Mouse (Mus musculus): ENCODE results near the gene Gnpat. TPM values are rescaled to one million over a fixed set of nuclear protein-coding genes. Genes with fewer than 3 reads are reported as not detected.

The Gnpat gene
- polyA plus RNA-seq, 1 experiment from 2014 or later = 107 TPM

DNA sequence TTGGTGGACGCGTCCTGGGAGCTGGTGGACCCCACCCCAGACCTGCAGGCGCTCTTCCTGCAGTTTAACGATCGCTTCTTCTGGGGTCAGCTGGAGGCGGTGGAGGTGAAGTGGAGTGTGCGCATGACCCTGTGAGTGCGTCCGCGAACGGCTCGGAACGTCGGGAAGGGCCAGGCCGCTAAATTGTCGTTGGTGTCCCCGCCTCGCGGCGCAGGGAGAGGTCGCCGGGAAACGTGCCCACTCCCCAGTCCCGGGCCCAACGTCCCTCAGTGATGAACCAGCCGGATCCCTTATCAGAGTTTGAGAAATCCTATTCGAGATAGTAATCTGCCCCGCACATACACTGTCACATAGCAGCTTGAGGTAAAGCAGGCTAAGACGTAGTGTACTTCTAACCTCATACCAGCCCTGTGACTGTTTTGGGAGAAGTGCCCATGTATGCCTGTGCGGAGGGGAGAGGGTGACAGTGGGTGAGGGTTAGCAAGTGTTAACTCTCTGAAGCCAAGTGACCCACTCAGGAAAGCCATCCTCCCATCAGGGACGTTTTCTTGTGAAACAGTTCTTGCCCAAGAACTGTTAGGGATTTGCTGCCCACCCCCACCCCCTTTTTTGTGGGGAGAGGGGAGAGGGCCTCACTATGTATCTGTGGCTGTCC, 35.5 kb downstream of the Gnpat start:
- Histone ChIP-seq H3K36me3 (ENCODE audit: control insufficient read depth, insufficient read depth, low read length) (peaks cover 40% of the 10 kb centered on the region), H3K27ac (ENCODE audit: low read depth, low read length) (peak overlapping the region; percentile 75), H3K4me1 (replicated peaks; ENCODE audit: control insufficient read depth, insufficient read depth, low read length) (peaks cover 15% of the 10 kb centered on the region), H3K27me3 (replicated peaks; ENCODE audit: control insufficient read depth, insufficient read depth, low read length) (no peaks in the 10 kb centered on the region), H3K4me3 (ENCODE audit: low read depth, low read length) (peak overlapping the region; percentile 98), H3K9me3 (ENCODE audit: control insufficient read depth, low read length) (no peaks in the 10 kb centered on the region), H3K4me2 (peak overlapping the region; percentile 96), H3K9ac (ENCODE audit: low read depth, low read length) (peak overlapping the region; percentile 79)
- 4% methylated on average over 31 of the region's 31 CpGs for WGBS
- ATAC-seq (replicated peaks; ENCODE audit: low FRiP score) (peak; percentile 15; the same call in 1 of the 2 replicates), DNase-seq (ENCODE audit: low spot score) (no peak)

DNA sequence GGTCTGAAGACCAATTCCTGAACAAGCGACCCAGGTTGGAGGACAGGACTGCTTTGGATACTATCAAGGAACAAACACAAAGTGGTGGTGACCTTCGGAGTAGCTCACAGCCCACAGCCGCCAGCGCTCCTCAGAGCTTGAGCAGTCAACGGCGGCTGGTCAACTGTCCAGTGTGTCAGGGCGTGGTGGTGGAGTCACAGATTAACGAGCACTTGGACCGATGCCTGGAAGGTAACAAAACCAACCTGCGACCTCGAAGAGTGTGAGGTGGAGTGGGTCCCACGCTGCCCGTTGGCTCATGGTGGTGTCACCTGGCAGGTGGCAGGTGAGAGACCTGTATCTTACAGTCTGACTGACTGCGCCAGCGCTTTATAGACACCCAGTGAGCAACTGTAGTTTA, 40.4 kb downstream of the Gnpat start:
- no peak for DNase-seq (ENCODE audit: low spot score)
- Histone ChIP-seq H3K4me1 (replicated peaks; ENCODE audit: control insufficient read depth, insufficient read depth, low read length) (peaks cover 5% of the 10 kb centered on the region), H3K27ac (ENCODE audit: low read depth, low read length) (no peak overlapping the region), H3K4me2 (no peak overlapping the region), H3K27me3 (replicated peaks; ENCODE audit: control insufficient read depth, insufficient read depth, low read length) (no peaks in the 10 kb centered on the region), H3K36me3 (ENCODE audit: control insufficient read depth, insufficient read depth, low read length) (peaks cover 47% of the 10 kb centered on the region), H3K9me3 (ENCODE audit: control insufficient read depth, low read length) (no peaks in the 10 kb centered on the region), H3K4me3 (ENCODE audit: low read depth, low read length) (no peak overlapping the region), H3K9ac (ENCODE audit: low read depth, low read length) (no peak overlapping the region)
- ATAC-seq (replicated peaks; ENCODE audit: low FRiP score) = no peak
- WGBS = 94% methylated on average over 15 of the region's 15 CpGs

- H3K4me3 ChIP-seq (ENCODE audit: low read depth, low read length) = no peak overlapping the region
- no peaks in the 10 kb centered on the region for H3K27me3 ChIP-seq (replicated peaks; ENCODE audit: control insufficient read depth, insufficient read depth, low read length)
- ATAC-seq (replicated peaks; ENCODE audit: low FRiP score) (no peak), DNase-seq (ENCODE audit: low spot score) (no peak)
- H3K4me1 ChIP-seq (replicated peaks; ENCODE audit: control insufficient read depth, insufficient read depth, low read length) = no peaks in the 10 kb centered on the region
- no peak overlapping the region for H3K4me2 ChIP-seq
- no peaks in the 10 kb centered on the region for H3K9me3 ChIP-seq (ENCODE audit: control insufficient read depth, low read length)
- H3K27ac ChIP-seq (ENCODE audit: low read depth, low read length) = no peak overlapping the region
- H3K36me3 ChIP-seq (ENCODE audit: control insufficient read depth, insufficient read depth, low read length) = peaks cover 48% of the 10 kb centered on the region
- 88% methylated on average over 2 of the region's 2 CpGs for WGBS
- no peak overlapping the region for H3K9ac ChIP-seq (ENCODE audit: low read depth, low read length)
Observed at GRCm38 (mm10) chr8:124905482-124905881, 42.6 kb downstream of the Gnpat start.

GRCm38 (mm10) chr8:124909936-124910335, 47.1 kb downstream of the Gnpat start:
- Histone ChIP-seq H3K4me1 (replicated peaks; ENCODE audit: control insufficient read depth, insufficient read depth, low read length) (no peaks in the 10 kb centered on the region), H3K36me3 (ENCODE audit: control insufficient read depth, insufficient read depth, low read length) (peaks cover 45% of the 10 kb centered on the region), H3K4me3 (ENCODE audit: low read depth, low read length) (no peak overlapping the region), H3K9me3 (ENCODE audit: control insufficient read depth, low read length) (no peaks in the 10 kb centered on the region), H3K4me2 (no peak overlapping the region), H3K27me3 (replicated peaks; ENCODE audit: control insufficient read depth, insufficient read depth, low read length) (no peaks in the 10 kb centered on the region), H3K9ac (ENCODE audit: low read depth, low read length) (no peak overlapping the region), H3K27ac (ENCODE audit: low read depth, low read length) (no peak overlapping the region)
- no peak for DNase-seq (ENCODE audit: low spot score)
- 93% methylated on average over 16 of the region's 16 CpGs for WGBS
- ATAC-seq (replicated peaks; ENCODE audit: low FRiP score) = no peak

DNA sequence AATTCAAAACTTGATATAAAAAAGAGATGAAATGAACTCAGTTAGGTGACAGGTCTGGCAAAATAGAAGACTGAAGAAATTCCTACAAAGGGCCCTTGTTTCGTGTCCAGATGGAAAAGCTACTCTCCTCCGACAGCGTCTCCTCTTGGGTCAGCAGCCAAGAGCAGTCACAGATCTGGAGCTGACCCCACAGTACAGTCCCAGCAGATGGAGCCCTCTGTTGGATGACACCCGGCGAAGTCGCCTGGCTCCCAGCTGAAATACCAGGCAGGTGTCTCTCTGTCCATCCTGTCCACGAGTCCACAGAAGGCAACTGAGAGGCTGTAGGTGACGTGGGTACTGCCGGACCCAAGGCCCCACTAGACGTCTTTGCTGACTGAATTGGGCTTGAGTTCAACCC, 47.5 kb downstream of the Gnpat start:
- Histone ChIP-seq H3K4me1 (replicated peaks; ENCODE audit: control insufficient read depth, insufficient read depth, low read length) (no peaks in the 10 kb centered on the region), H3K27me3 (replicated peaks; ENCODE audit: control insufficient read depth, insufficient read depth, low read length) (no peaks in the 10 kb centered on the region), H3K4me2 (no peak overlapping the region), H3K27ac (ENCODE audit: low read depth, low read length) (no peak overlapping the region), H3K4me3 (ENCODE audit: low read depth, low read length) (no peak overlapping the region), H3K9me3 (ENCODE audit: control insufficient read depth, low read length) (no peaks in the 10 kb centered on the region), H3K9ac (ENCODE audit: low read depth, low read length) (no peak overlapping the region), H3K36me3 (ENCODE audit: control insufficient read depth, insufficient read depth, low read length) (peaks cover 45% of the 10 kb centered on the region)
- WGBS = 88% methylated on average over 10 of the region's 10 CpGs
- DNase-seq (ENCODE audit: low spot score) (no peak), ATAC-seq (replicated peaks; ENCODE audit: low FRiP score) (no peak)

DNA sequence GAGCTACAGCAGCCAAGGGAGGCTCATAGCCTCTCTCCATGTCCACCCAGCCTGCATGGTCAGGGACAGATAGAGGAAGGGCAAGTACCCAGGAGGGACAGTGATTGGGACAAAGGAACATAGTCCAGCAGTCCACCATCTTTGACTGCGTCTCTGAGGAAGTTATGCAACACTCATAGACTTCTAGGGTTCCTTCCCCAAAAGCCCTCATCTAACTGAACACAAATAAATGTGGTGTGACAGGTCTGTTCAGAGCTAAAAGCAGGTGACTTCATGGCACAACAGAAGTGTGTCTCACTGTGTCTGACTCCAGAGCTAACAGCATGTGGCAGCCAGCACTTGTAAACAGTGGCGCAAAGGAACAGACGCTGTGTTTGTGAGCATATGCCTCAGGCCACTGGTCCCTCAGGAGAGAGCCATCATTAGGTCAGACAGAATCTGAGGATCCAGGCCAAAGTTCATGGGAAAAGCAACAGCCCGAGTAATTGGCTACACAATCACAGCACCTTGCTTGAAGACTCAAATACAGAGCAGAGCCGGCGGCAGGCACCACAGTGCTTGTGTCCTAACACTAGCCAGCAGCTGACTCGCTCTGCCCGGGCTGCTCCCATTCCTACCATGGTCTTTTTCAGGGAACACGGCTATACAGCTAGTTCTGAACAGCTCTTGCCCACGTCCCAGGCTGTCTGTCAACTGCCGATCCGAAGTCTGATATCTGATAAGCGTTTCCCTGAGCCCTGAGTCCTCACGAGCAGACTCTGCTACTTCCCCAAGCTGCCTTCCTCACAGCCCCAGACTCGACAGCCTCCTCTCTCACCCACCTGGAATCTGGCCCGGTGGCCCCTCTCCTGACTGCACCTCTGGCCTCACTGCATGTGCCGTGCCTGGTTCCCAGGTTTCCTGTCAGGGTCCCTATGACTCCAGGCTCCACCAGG, 49.4 kb downstream of the Gnpat start:
- no peak overlapping the region for H3K4me2 ChIP-seq
- no peak for ATAC-seq (replicated peaks; ENCODE audit: low FRiP score)

GRCm38 (mm10) chr8:124914061-124914460, 51.2 kb downstream of the Gnpat start:
- H3K4me1 ChIP-seq (replicated peaks; ENCODE audit: control insufficient read depth, insufficient read depth, low read length) = no peaks in the 10 kb centered on the region
- no peak overlapping the region for H3K9ac ChIP-seq (ENCODE audit: low read depth, low read length)
- peaks cover 30% of the 10 kb centered on the region for H3K36me3 ChIP-seq (ENCODE audit: control insufficient read depth, insufficient read depth, low read length)

More for the DNA sequence above, 49.4 kb downstream of the Gnpat start:
- Histone ChIP-seq H3K27ac (ENCODE audit: low read depth, low read length) (no peak overlapping the region), H3K4me1 (replicated peaks; ENCODE audit: control insufficient read depth, insufficient read depth, low read length) (no peaks in the 10 kb centered on the region), H3K9me3 (ENCODE audit: control insufficient read depth, low read length) (no peaks in the 10 kb centered on the region), H3K4me3 (ENCODE audit: low read depth, low read length) (no peak overlapping the region), H3K27me3 (replicated peaks; ENCODE audit: control insufficient read depth, insufficient read depth, low read length) (no peaks in the 10 kb centered on the region), H3K36me3 (ENCODE audit: control insufficient read depth, insufficient read depth, low read length) (peaks cover 41% of the 10 kb centered on the region), H3K9ac (ENCODE audit: low read depth, low read length) (no peak overlapping the region)
- 65% methylated on average over 17 of the region's 17 CpGs for WGBS
- no peak for DNase-seq (ENCODE audit: low spot score)

DNA sequence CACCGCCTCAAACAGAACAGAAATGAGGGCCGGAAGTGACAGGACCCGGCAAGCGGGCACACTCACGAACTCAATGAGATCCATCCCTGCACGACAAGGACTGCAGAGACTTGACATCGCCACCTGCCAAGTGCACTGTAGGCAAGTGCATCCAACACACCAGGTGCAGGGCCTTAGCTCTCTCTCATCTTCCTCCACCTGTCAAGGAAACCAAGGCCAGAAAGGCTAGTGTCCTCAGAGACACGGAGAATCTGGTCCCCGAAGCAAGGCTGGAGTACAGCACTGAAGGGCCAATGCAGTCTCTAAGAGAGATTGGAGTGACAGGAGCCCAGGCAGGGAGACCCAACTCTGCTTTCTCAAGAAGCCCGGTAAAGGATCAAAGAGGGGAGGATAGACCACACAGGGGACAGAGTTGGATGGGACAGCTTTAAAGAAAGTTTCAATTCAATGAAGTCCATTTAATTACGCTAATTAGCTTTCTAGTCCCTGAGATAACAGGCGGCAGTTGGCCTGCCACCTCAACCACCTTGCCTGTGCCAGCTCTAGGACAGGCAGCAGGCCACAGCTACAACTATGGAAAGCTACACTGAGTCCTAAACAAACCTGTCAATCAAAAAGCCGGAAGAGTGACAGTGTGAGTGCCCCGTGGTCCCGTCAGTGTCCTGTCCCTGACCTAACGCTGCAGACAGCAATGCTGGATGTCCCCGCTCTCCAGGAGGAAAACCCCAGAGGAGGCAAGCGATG, 55.1 kb downstream of the Gnpat start:
- Histone ChIP-seq H3K4me2 (no peak overlapping the region), H3K36me3 (ENCODE audit: control insufficient read depth, insufficient read depth, low read length) (peaks cover 18% of the 10 kb centered on the region), H3K4me1 (replicated peaks; ENCODE audit: control insufficient read depth, insufficient read depth, low read length) (peaks cover 17% of the 10 kb centered on the region), H3K9ac (ENCODE audit: low read depth, low read length) (no peak overlapping the region), H3K27ac (ENCODE audit: low read depth, low read length) (no peak overlapping the region), H3K4me3 (ENCODE audit: low read depth, low read length) (no peak overlapping the region), H3K27me3 (replicated peaks; ENCODE audit: control insufficient read depth, insufficient read depth, low read length) (no peaks in the 10 kb centered on the region), H3K9me3 (ENCODE audit: control insufficient read depth, low read length) (no peaks in the 10 kb centered on the region)
- WGBS = 79% methylated on average over 18 of the region's 18 CpGs
- no peak for DNase-seq (ENCODE audit: low spot score)
- no peak for ATAC-seq (replicated peaks; ENCODE audit: low FRiP score)

More at GRCm38 (mm10) chr8:124914061-124914460, 51.2 kb downstream of the Gnpat start:
- Histone ChIP-seq H3K27ac (ENCODE audit: low read depth, low read length) (no peak overlapping the region), H3K27me3 (replicated peaks; ENCODE audit: control insufficient read depth, insufficient read depth, low read length) (no peaks in the 10 kb centered on the region), H3K4me2 (no peak overlapping the region), H3K9me3 (ENCODE audit: control insufficient read depth, low read length) (no peaks in the 10 kb centered on the region), H3K4me3 (ENCODE audit: low read depth, low read length) (no peak overlapping the region)
- DNase-seq (ENCODE audit: low spot score) (no peak), ATAC-seq (replicated peaks; ENCODE audit: low FRiP score) (no peak)
- WGBS = 94% methylated on average over 5 of the region's 5 CpGs

All from liver, embryonic 11.5 days (tissue).